Mouse (Mus musculus) fat pad, adult 2 months (tissue): ENCODE measurements around the gene Smim24.
A peak's percentile ranks its signal among the peaks of the same experiment; 100 is the strongest.

Experiments used
- DNase-seq: peaks from one replicate; pipeline ENCODE4 v3.0.0-alpha.2; 2011; ENCODE audit warnings: low read depth, low spot score; ENCODE audit errors: extremely low read depth

Gene Smim24

GRCm38 (mm10) chr10:81432169-81432867 lies 39.5 kb downstream of the Smim24 start:
- no peak for DNase-seq

DNA sequence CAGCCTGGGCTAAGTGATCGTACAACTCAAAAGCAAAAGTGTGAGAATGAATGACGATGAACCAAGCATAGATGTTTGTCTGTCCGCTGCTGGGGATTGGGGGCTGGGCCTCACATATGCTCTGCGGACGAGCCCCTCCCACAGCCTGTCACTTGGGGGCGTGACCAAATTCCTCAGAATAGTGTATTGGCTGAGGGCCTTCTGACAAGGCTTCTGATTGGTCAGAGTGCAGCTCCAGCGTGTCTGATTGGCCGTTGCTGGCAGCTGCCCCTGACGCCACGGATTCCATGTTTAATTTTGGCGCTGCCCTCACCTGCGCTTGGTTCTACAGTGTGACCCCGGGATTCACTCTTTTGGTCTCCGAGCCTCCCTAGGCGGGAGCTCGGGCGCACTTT lies 40.0 kb downstream of the Smim24 start:
- DNase-seq = no peak

DNA sequence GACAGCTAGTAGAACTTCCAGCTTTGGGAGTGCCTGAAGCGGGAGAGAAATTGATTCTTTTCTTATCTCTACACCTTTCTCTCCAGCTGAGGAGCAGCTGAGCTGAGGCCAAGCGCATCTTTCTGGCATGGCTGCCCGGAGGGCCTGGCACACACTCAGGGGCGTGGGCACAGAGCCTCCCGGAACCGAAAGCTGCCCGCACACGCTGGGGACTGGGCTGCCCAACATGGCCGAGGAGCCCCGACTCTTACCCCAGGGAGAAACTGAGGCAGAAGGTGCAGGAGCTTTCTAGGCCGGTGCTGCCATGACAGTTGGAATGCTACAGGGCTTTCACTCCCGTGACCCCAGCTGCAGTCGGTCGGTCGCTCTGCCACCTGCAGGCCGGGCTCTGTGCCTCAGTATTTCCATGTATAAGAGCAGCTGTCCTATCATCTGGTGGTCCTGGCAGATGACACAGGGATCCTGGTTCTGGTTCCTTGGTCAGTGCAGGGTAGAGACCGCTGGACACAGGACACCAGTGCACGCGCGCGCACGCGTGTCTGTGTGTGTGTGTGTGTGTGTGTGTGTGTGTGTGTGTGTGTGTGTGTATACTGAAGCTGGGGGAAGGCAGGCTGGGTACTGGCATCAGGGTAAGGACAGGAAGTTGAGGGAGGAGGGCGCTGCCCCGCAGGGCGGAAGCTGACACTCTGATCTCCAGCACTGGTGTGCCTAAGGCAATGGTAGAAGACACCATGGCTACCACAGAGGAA lies 40.9 kb downstream of the Smim24 start:
- DNase-seq = no peak

DNA sequence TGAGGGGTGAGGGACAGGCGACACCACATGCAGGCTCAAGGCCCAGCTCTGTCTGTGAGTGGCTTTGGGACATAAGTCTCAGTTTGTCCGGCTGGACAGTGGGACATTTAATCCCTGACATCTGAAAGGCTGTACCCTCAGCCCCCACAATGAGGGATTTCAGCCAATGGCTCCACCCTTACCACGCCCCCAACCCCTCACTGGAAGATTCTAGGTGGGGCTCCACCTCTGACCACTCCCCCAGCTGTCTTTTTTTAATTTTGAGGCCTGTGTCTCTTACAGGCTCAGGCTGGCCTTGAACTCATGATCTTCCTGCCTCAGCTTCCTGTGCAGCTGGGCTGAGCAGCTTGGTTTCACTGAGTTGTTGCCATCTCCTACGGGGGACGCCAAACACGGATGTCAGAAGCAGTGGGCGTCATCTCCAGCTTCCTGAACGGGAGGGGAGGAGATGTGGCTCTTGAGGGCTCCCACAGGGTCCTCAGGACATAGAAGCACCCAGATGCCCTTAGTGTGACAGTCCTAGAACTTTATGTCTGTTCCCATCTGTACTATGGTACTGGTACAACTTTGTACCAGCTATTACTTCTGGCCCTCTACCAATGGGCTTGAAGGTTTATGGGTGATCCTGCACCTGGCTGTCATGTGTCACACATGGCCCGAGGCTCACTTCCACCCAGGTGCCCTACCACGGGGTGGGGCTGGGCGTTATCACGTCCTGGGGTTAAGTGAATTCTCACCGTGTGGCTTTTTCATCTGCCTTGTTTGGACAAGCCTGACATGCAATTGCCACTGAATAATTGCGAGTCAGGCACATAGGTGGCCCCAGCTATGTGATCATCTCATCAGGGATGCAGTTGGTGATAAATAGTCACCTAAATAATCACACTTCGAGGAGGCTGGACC lies 41.8 kb downstream of the Smim24 start:
- no peak for DNase-seq

DNA sequence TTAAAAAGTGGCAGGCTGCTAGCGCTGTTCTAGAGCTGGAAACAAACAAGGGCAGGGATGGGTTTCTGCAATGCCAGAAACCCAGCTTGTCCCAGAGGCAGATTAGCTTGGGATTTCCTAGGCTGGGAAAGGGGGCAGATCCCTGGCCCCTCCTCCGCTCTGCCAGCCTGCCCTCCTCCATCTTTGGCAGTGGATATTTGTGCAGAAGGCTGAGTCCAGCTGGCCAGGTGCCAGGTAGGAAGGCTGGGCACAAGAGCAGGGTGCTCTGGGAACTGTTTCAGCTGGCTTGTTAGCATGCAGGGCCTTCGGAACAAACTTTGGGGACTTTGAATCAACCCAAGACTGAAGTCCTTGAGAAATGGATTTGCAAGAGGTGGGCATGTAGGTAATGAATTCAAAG lies 42.6 kb downstream of the Smim24 start:
- DNase-seq = peak; percentile 78

- no peak for DNase-seq
Observed at GRCm38 (mm10) chr10:81441019-81441418, 48.2 kb downstream of the Smim24 start.
